Mouse (Mus musculus) stomach, postnatal 0 days (tissue): ENCODE results near the gene Slf2. TPM values are rescaled to one million over a fixed set of nuclear protein-coding genes. Genes with fewer than 3 reads are reported as not detected.

Experiments used
- ATAC-seq: fragments of 200-750 bp; cut with Nextera tagmentation; 2 replicates; pipeline ENCODE4 v1.8.0; 2017; ENCODE audit not compliant: low FRiP score, low TSS enrichment
- DNase-seq: peaks from one replicate; pipeline ENCODE4 v3.0.0-alpha.2; 2016; ENCODE audit warnings: low spot score
- H3K27ac ChIP-seq: fragments of 300-500 bp; sonication (generic); replicated peaks from 2 replicates; pipeline ENCODE4 v1.5.1; 2014; ENCODE audit warnings: mild to moderate bottlenecking, control low read depth
- H3K27me3 ChIP-seq: fragments of 300-500 bp; sonication (generic); 2 replicates; pipeline ENCODE4 v1.6.1; 2014; ENCODE audit warnings: low read length; ENCODE audit not compliant: control insufficient read depth, insufficient read depth
- H3K36me3 ChIP-seq: fragments of 300-500 bp; sonication (generic); 2 replicates; pipeline ENCODE4 v1.6.1; 2014; ENCODE audit warnings: low read length, mixed read lengths; ENCODE audit not compliant: control insufficient read depth, insufficient read depth
- H3K4me1 ChIP-seq: fragments of 300-500 bp; sonication (generic); replicated peaks from 2 replicates; pipeline ENCODE4 v1.6.1; 2014; ENCODE audit warnings: antibody characterized with exemption; ENCODE audit not compliant: control insufficient read depth, insufficient read depth
- H3K4me2 ChIP-seq: fragments of 300-500 bp; sonication (generic); replicated peaks from 2 replicates; pipeline ENCODE4 v1.6.1; 2014; ENCODE audit warnings: low read depth, mild to moderate bottlenecking, control low read depth, moderate library complexity
- H3K4me3 ChIP-seq: fragments of 300-500 bp; sonication (generic); 2 replicates; pipeline ENCODE4 v1.5.1; 2014; ENCODE audit warnings: low read depth, low read length, control low read depth
- H3K9ac ChIP-seq: fragments of 300-500 bp; sonication (generic); 2 replicates; pipeline ENCODE4 v1.6.1; 2014; ENCODE audit warnings: mild to moderate bottlenecking, low read length, control low read depth, mixed read lengths
- H3K9me3 ChIP-seq: fragments of 300-500 bp; sonication (generic); 2 replicates; pipeline ENCODE4 v1.6.1; 2016; ENCODE audit warnings: low read length; ENCODE audit not compliant: control insufficient read depth
- CTCF ChIP-seq: IDR thresholded peaks from 2 replicates; pipeline ENCODE4 v1.5.1; 2016; ENCODE audit warnings: antibody characterized with exemption, low read depth, mild to moderate bottlenecking, moderate library complexity
- EP300 ChIP-seq: optimal IDR thresholded peaks from 2 replicates; pipeline ENCODE3; 2016; ENCODE audit warnings: antibody characterized with exemption
- WGBS: fragments of 180-500 bp; shearing (Covaris S2); extraction: QIAGEN DNeasy Blood & Tissue Kit; methylation state at CpG from one replicate; pipeline ENCODE4 v1.1.7; 2014; 5-methylcytosine and 5-hydroxymethylcytosine counted together
- polyA plus RNA-seq: library from polyadenylated mRNA; unstranded; fragments of >200 nt; fragmentation: Nextera tagmentation; extraction: Ambion mirVana; gene quantifications from 2 replicates; pipeline ENCODE4 v1.2.1, GENCODE M21; 2015

Slf2 gene
- polyA plus RNA-seq, 1 experiment from 2014 or later: 9.3 TPM

- ATAC-seq (no peak), DNase-seq (no peak)
- Histone ChIP-seq H3K27me3 (no peaks in the 10 kb centered on the region), H3K4me1 (peaks cover 5% of the 10 kb centered on the region; the same call in 1 of the 2 replicates), H3K4me3 (no peak overlapping the region), H3K27ac (no peak overlapping the region), H3K36me3 (peaks cover 3% of the 10 kb centered on the region; the same call in 1 of the 2 replicates), H3K9me3 (no peaks in the 10 kb centered on the region), H3K9ac (no peak overlapping the region), H3K4me2 (no peak overlapping the region)
- WGBS: 86% methylated on average over 8 of the region's 8 CpGs
- no peak for TF ChIP-seq CTCF
- TF ChIP-seq EP300: no peak
Measured at GRCm38 (mm10) chr19:45012219-45012618, 81.3 kb downstream of the Slf2 start.

- 29% methylated on average over 6 of the region's 6 CpGs for WGBS
- Histone ChIP-seq H3K4me2 (no peak overlapping the region), H3K27ac (peak overlapping the region; percentile 76), H3K27me3 (no peaks in the 10 kb centered on the region), H3K4me3 (no peak overlapping the region), H3K4me1 (peaks cover 5% of the 10 kb centered on the region; the same call in 1 of the 2 replicates), H3K36me3 (peaks cover 3% of the 10 kb centered on the region; the same call in 1 of the 2 replicates), H3K9me3 (no peaks in the 10 kb centered on the region), H3K9ac (no peak overlapping the region)
- ATAC-seq (no peak), DNase-seq (no peak)
- TF ChIP-seq EP300 (no peak), CTCF (peak; percentile 83)
Measured at GRCm38 (mm10) chr19:45012636-45013035, 81.7 kb downstream of the Slf2 start.

- no peak for ATAC-seq
- H3K9ac ChIP-seq: peak overlapping the region; percentile 45
- H3K9me3 ChIP-seq: no peaks in the 10 kb centered on the region
- H3K36me3 ChIP-seq: peaks cover 3% of the 10 kb centered on the region; the same call in 1 of the 2 replicates
- H3K27me3 ChIP-seq: no peaks in the 10 kb centered on the region
- H3K4me1 ChIP-seq: peaks cover 5% of the 10 kb centered on the region; the same call in 1 of the 2 replicates
- H3K4me3 ChIP-seq: no peak overlapping the region
- TF ChIP-seq EP300 (no peak), CTCF (no peak)
- 43% methylated on average over 6 of the region's 6 CpGs for WGBS
- peak overlapping the region; percentile 95 for H3K4me2 ChIP-seq
- H3K27ac ChIP-seq: peak overlapping the region; percentile 99
- DNase-seq: peak; percentile 50
Measured at GRCm38 (mm10) chr19:45013581-45014225, 82.8 kb downstream of the Slf2 start.

GRCm38 (mm10) chr19:45014335-45014971 lies 83.5 kb downstream of the Slf2 start, which contains the start of gene Lzts2:
Lzts2 (plus strand) TSS chr19:45014414.
- H3K27ac ChIP-seq: peak within 1 kb of the TSS; percentile 99
- peaks cover 5% of the 10 kb centered on the region; the same call in 1 of the 2 replicates for H3K4me1 ChIP-seq
- no peaks in the 10 kb centered on the region for H3K9me3 ChIP-seq
- H3K4me3 ChIP-seq: peak within 1 kb of the TSS; percentile 63
- DNase-seq (peak; percentile 87), ATAC-seq (peak; percentile 82)
- H3K27me3 ChIP-seq: no peaks in the 10 kb centered on the region
- peak within 1 kb of the TSS; percentile 95 for H3K4me2 ChIP-seq
- peaks cover 3% of the 10 kb centered on the region; the same call in 1 of the 2 replicates for H3K36me3 ChIP-seq
- 3% methylated on average over 10 of the region's 10 CpGs for WGBS
- TF ChIP-seq CTCF: no peak
- TF ChIP-seq EP300: no peak
- H3K9ac ChIP-seq: peak within 1 kb of the TSS; percentile 85

GRCm38 (mm10) chr19:45014981-45015402 lies 84.0 kb downstream of the Slf2 start:
- Histone ChIP-seq H3K36me3 (peaks cover 3% of the 10 kb centered on the region; the same call in 1 of the 2 replicates), H3K27ac (peak overlapping the region; percentile 99), H3K4me3 (peak overlapping the region; percentile 63), H3K9me3 (no peaks in the 10 kb centered on the region), H3K4me2 (peak overlapping the region; percentile 95), H3K4me1 (peaks cover 5% of the 10 kb centered on the region; the same call in 1 of the 2 replicates), H3K27me3 (no peaks in the 10 kb centered on the region), H3K9ac (peak overlapping the region; percentile 85)
- TF ChIP-seq EP300 (no peak), CTCF (no peak)
- WGBS: 0% methylated on average over 22 of the region's 25 CpGs
- DNase-seq (peak; percentile 82), ATAC-seq (peak; percentile 49)
